Mouse (Mus musculus): Measurements from ENCODE around the gene Panx1. TPM values are rescaled to one million over a fixed set of nuclear protein-coding genes. Genes with fewer than 3 reads are reported as not detected.

Gene Panx1
- polyA plus RNA-seq, 2 experiments = 41.7 to 49.5 TPM

DNA sequence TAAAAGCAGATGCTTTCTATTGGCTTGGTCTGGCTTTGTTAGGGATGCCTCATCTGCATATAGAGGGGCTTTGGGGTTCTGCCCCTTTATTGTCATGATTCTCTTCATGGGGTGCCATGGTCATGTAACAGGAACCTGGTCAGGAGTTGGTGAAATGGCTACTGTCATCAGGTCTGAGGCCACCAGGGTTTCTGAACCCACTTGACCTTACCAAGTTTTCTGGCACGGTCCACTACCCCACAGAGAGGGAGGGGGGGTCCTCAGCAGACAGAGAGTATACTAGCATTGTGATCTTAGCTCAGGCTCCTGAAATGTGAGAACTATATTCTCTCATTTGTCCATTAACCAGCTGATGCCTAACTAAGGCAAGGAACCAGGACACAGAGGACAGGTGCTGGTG lies 82.5 kb downstream of the Panx1 start:
- ATAC-seq (ENCODE audit: low FRiP score, low read depth) = no peak
- no peaks in the 10 kb centered on the region for H3K27me3 ChIP-seq (ENCODE audit: control insufficient read depth, insufficient read depth, low read length)

GRCm38 (mm10) chr9:14954659-14955058 lies 90.6 kb downstream of the Panx1 start:
- Histone ChIP-seq H3K9me3 (ENCODE audit: control insufficient read depth, low read length) (no peaks in the 10 kb centered on the region), H3K27ac (replicated peaks; ENCODE audit: low read depth, low read length) (no peak overlapping the region), H3K27me3 (ENCODE audit: control insufficient read depth, insufficient read depth, low read length) (no peaks in the 10 kb centered on the region), H3K4me1 (ENCODE audit: control insufficient read depth, insufficient read depth, low read length) (no peaks in the 10 kb centered on the region), H3K9ac (ENCODE audit: low read depth, low read length, severe bottlenecking) (no peak overlapping the region), H3K36me3 (ENCODE audit: control insufficient read depth, insufficient read depth, low read length) (no peaks in the 10 kb centered on the region), H3K4me2 (replicated peaks; ENCODE audit: low read depth, low read length, severe bottlenecking) (no peak overlapping the region), H3K4me3 (replicated peaks; ENCODE audit: low read length) (no peak overlapping the region)
- DNase-seq (ENCODE audit: low spot score) (no peak), ATAC-seq (ENCODE audit: low FRiP score, low read depth) (no peak)
- 69% methylated on average over 1 of the region's 1 CpGs for WGBS
- no peak for TF ChIP-seq POLR2A (IDR thresholded peaks at IDR 0.05; ENCODE audit: borderline replicate concordance, extremely low read depth, insufficient read depth, insufficient read length)

More for the DNA sequence above, 82.5 kb downstream of the Panx1 start:
- no peak overlapping the region for H3K9ac ChIP-seq (ENCODE audit: low read depth, low read length, severe bottlenecking)
- no peak overlapping the region for H3K27ac ChIP-seq (replicated peaks; ENCODE audit: low read depth, low read length)
- WGBS = 80% methylated on average over 1 of the region's 1 CpGs
- DNase-seq (ENCODE audit: low spot score) = no peak
- H3K4me3 ChIP-seq (replicated peaks; ENCODE audit: low read length) = no peak overlapping the region
- H3K9me3 ChIP-seq (ENCODE audit: control insufficient read depth, low read length) = no peaks in the 10 kb centered on the region
- no peaks in the 10 kb centered on the region for H3K4me1 ChIP-seq (ENCODE audit: control insufficient read depth, insufficient read depth, low read length)
- no peaks in the 10 kb centered on the region for H3K36me3 ChIP-seq (ENCODE audit: control insufficient read depth, insufficient read depth, low read length)
- TF ChIP-seq POLR2A (IDR thresholded peaks at IDR 0.05; ENCODE audit: borderline replicate concordance, extremely low read depth, insufficient read depth, insufficient read length) = no peak
- no peak overlapping the region for H3K4me2 ChIP-seq (replicated peaks; ENCODE audit: low read depth, low read length, severe bottlenecking)

Other genes starting within 250 kb of the Panx1 start
- gene Gpr83, start 185.3 kb downstream of the Panx1 start, polyA plus RNA-seq (2012; rRNA removed) = 4.5 and 6.4 TPM in 2 replicates
- gene Gpr83, start 185.3 kb downstream of the Panx1 start, polyA plus RNA-seq (2014; fragmentation: Nextera tagmentation; extraction: Ambion mirVana) = 4.0 and 4.8 TPM in 2 replicates
- 1.1 and 1.6 TPM in 2 replicates for gene Izumo1r, start 141.5 kb downstream of the Panx1 start, polyA plus RNA-seq (2012; rRNA removed)
- gene Izumo1r, start 141.5 kb downstream of the Panx1 start, polyA plus RNA-seq (2014; fragmentation: Nextera tagmentation; extraction: Ambion mirVana) = 0.43 TPM in 1 of 2 replicates, not detected in the other
- gene Hephl1, start 66.6 kb upstream of the Panx1 start, polyA plus RNA-seq (2012; rRNA removed) = 0.06 and 0.08 TPM in 2 replicates
- gene Hephl1, start 66.6 kb upstream of the Panx1 start, polyA plus RNA-seq (2014; fragmentation: Nextera tagmentation; extraction: Ambion mirVana) = 0.08 and 0.19 TPM in 2 replicates
- 6.2 and 7.0 TPM in 2 replicates for gene Vstm5, start 193.6 kb upstream of the Panx1 start, polyA plus RNA-seq (2012; rRNA removed)
- gene Vstm5, start 193.6 kb upstream of the Panx1 start, polyA plus RNA-seq (2014; fragmentation: Nextera tagmentation; extraction: Ambion mirVana) = 6.6 and 6.9 TPM in 2 replicates
- 46.4 and 55.8 TPM in 2 replicates for gene Med17, start 234.5 kb upstream of the Panx1 start, polyA plus RNA-seq (2012; rRNA removed)
- gene Med17, start 234.5 kb upstream of the Panx1 start, polyA plus RNA-seq (2014; fragmentation: Nextera tagmentation; extraction: Ambion mirVana) = 33.6 and 40.2 TPM in 2 replicates

All from limb, embryonic 14.5 days (tissue).